Mouse (Mus musculus) testis, adult 2 months (tissue): Measurements from ENCODE around the gene Olfr223. TPM values are rescaled to one million over a fixed set of nuclear protein-coding genes. Genes with fewer than 3 reads are reported as not detected.

ENCODE experiments used
- H3K27ac ChIP-seq: fragments of 200-500 bp; 2 replicates; pipeline ENCODE4 v1.5.1; 2012; ENCODE audit warnings: low read depth, low read length; ENCODE audit not compliant: control insufficient read depth, insufficient read depth
- H3K27me3 ChIP-seq: fragments of 200-500 bp; 2 replicates; pipeline ENCODE4 v1.6.1; 2012; ENCODE audit warnings: mild to moderate bottlenecking, low read length, moderate library complexity; ENCODE audit not compliant: control insufficient read depth, insufficient read depth
- H3K36me3 ChIP-seq: fragments of 200-500 bp; 2 replicates; pipeline ENCODE4 v1.6.1; 2012; ENCODE audit warnings: mild to moderate bottlenecking, low read length; ENCODE audit not compliant: control insufficient read depth, insufficient read depth
- H3K4me1 ChIP-seq: fragments of 200-500 bp; 2 replicates; pipeline ENCODE4 v1.6.1; 2012; ENCODE audit warnings: low read length; ENCODE audit not compliant: control insufficient read depth, insufficient read depth
- H3K4me3 ChIP-seq: fragments of 200-500 bp; 2 replicates; pipeline ENCODE4 v1.5.1; 2012; ENCODE audit warnings: low read depth, mild to moderate bottlenecking, low read length, moderate library complexity, mixed read lengths; ENCODE audit not compliant: control insufficient read depth
- CTCF ChIP-seq: fragments of 200-500 bp; IDR thresholded peaks from 2 replicates; pipeline ENCODE4 v1.5.1; 2012; ENCODE audit warnings: low read depth, mild to moderate bottlenecking, inconsistent platforms, low read length, moderate library complexity; ENCODE audit not compliant: control insufficient read depth, insufficient read depth, insufficient replicate concordance
- POLR2A ChIP-seq: fragments of 200-500 bp; IDR thresholded peaks from 2 replicates; pipeline ENCODE4 v1.6.1; 2012; ENCODE audit warnings: low read depth, mild to moderate bottlenecking, inconsistent platforms, low read length, moderate library complexity; ENCODE audit not compliant: control insufficient read depth
- polyA plus RNA-seq: library from polyadenylated mRNA; depleted of rRNA; stranded (reverse); fragments of >200 nt; gene quantifications from 2 replicates; pipeline ENCODE4 v1.2.3, GENCODE M21; 2012

Olfr223 gene
- polyA plus RNA-seq, 1 experiment = not detected

GRCm38 (mm10) chr11:59614120-59614519 lies 21.0 kb upstream of the Olfr223 start:
- Histone ChIP-seq H3K4me1 (no peaks in the 10 kb centered on the region), H3K36me3 (no peaks in the 10 kb centered on the region), H3K4me3 (no peak overlapping the region), H3K27me3 (no peaks in the 10 kb centered on the region), H3K27ac (no peak overlapping the region)
- TF ChIP-seq POLR2A (no peak), CTCF (no peak; the same call in 1 of the 2 replicates)

GRCm38 (mm10) chr11:59611646-59612045 lies 18.6 kb upstream of the Olfr223 start:
- TF ChIP-seq POLR2A (no peak), CTCF (no peak)
- Histone ChIP-seq H3K4me3 (no peak overlapping the region), H3K4me1 (no peaks in the 10 kb centered on the region), H3K36me3 (no peaks in the 10 kb centered on the region), H3K27ac (no peak overlapping the region), H3K27me3 (no peaks in the 10 kb centered on the region)

DNA sequence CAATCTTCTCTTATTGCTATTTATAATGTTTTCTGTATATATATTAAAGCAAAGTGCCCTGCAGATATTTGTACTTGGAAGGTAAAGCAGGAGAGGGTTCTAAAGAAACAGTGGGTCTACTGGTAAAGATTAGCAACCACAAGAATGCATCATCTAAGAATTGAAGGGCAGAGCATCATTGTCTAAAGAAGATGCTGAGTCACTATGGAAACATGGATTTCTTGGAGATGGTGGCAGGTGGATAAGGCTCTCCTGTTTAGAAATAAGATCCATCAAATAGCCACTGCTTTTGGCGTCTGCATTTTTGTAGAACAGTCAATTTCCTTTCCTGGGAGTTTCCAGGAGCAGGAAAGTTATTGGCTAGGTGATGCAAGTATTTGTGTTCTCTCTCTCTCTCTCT lies 9.2 kb upstream of the Olfr223 start:
- TF ChIP-seq POLR2A (no peak), CTCF (no peak)
- Histone ChIP-seq H3K4me1 (no peaks in the 10 kb centered on the region), H3K4me3 (no peak overlapping the region), H3K27ac (no peak overlapping the region), H3K27me3 (no peaks in the 10 kb centered on the region), H3K36me3 (no peaks in the 10 kb centered on the region)

GRCm38 (mm10) chr11:59600872-59601271 lies 7.8 kb upstream of the Olfr223 start:
- no peak for TF ChIP-seq POLR2A

DNA sequence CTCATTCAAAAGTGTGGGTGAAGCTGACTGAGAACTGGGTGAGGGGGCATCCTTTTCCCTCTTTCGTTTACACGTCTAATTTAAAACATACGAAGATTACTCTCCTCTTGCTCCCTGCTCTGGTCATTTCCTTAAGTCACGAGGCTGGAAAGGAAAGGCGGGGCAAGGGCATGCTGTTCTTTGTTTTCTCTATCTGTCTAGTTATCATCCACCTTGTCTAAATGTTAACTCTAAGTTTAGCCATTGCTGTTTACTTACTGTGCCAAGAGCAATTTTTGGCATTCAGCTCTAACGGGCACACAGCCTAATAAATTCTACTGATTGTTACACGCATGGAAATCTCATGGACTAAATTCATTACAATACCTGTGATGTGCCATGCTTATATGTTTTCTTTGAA lies 6.1 kb upstream of the Olfr223 start:
- TF ChIP-seq POLR2A (no peak), CTCF (no peak)
- H3K27me3 ChIP-seq = no peaks in the 10 kb centered on the region

More at GRCm38 (mm10) chr11:59600872-59601271, 7.8 kb upstream of the Olfr223 start:
- Histone ChIP-seq H3K4me3 (no peak overlapping the region), H3K27me3 (no peaks in the 10 kb centered on the region), H3K4me1 (no peaks in the 10 kb centered on the region), H3K27ac (no peak overlapping the region), H3K36me3 (no peaks in the 10 kb centered on the region)

DNA sequence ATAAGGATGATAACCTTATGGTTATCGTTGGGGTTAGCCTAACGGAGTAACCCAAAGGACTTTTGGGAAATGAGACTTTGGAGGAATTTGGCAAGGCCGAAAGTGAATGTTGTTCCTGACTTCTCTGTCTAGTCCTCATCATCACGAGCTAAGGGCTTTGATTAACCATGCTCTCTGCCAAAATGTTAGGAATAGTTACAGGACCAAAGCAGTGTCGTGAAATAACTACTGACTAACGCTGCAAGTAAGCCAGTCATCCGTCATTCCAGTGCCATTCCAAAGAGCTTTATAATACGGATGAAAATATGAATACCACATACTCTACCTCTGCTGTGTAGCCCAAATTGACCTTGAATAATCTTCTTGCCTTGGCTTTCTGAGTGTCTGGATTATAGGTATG lies 3.9 kb upstream of the Olfr223 start:
- H3K4me3 ChIP-seq = no peak overlapping the region
- TF ChIP-seq POLR2A = no peak
- TF ChIP-seq CTCF = no peak
- H3K36me3 ChIP-seq = no peaks in the 10 kb centered on the region
- no peak overlapping the region for H3K27ac ChIP-seq
- H3K4me1 ChIP-seq = no peaks in the 10 kb centered on the region
- no peaks in the 10 kb centered on the region for H3K27me3 ChIP-seq

More for the DNA sequence above, 6.1 kb upstream of the Olfr223 start:
- no peak overlapping the region for H3K27ac ChIP-seq
- no peaks in the 10 kb centered on the region for H3K4me1 ChIP-seq
- no peak overlapping the region for H3K4me3 ChIP-seq
- no peaks in the 10 kb centered on the region for H3K36me3 ChIP-seq

DNA sequence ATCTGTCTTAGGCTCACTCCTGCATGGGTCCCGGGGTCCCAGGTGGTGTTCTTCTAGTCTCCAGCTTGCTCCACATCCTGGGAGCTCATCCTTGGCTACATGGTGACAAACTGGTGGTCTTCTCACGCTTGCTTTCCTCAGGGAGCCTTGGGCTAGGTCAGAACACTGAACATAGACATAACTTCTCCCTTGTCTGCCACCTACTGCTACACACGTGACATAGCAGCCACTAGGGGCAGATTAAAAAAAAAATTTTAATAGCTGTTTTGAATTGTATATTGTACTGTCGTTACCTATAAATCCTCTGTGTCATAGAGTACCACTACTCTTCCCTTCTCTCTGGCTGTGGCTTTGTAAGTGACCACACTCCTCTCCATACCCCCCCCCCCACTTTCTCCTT lies 3.0 kb upstream of the Olfr223 start:
- H3K4me3 ChIP-seq = no peak overlapping the region
- H3K27ac ChIP-seq = no peak overlapping the region
- no peaks in the 10 kb centered on the region for H3K27me3 ChIP-seq
- H3K36me3 ChIP-seq = no peaks in the 10 kb centered on the region
- TF ChIP-seq POLR2A = no peak
- no peak for TF ChIP-seq CTCF
- H3K4me1 ChIP-seq = no peaks in the 10 kb centered on the region

- TF ChIP-seq POLR2A (no peak), CTCF (no peak)
- Histone ChIP-seq H3K27ac (no peak overlapping the region), H3K4me1 (no peaks in the 10 kb centered on the region), H3K4me3 (no peak overlapping the region), H3K27me3 (no peaks in the 10 kb centered on the region), H3K36me3 (no peaks in the 10 kb centered on the region)
Observed at GRCm38 (mm10) chr11:59589496-59589895, 3.6 kb downstream of the Olfr223 start.
